Mouse (Mus musculus) embryo, embryonic 10.5 days (tissue): Measurements from ENCODE around the gene Mamld1.
A peak's percentile ranks its signal among the peaks of the same experiment; 100 is the strongest.
"Not testable (repeated sequence)": the region's sequence is repeated elsewhere in the genome, so short reads cannot be mapped to it uniquely, and the experiment has no call there.

Experiments used
- DNase-seq: peaks from one replicate; pipeline ENCODE4 v3.0.0-alpha.2; 2015; ENCODE audit warnings: low spot score

Mamld1 gene

DNA sequence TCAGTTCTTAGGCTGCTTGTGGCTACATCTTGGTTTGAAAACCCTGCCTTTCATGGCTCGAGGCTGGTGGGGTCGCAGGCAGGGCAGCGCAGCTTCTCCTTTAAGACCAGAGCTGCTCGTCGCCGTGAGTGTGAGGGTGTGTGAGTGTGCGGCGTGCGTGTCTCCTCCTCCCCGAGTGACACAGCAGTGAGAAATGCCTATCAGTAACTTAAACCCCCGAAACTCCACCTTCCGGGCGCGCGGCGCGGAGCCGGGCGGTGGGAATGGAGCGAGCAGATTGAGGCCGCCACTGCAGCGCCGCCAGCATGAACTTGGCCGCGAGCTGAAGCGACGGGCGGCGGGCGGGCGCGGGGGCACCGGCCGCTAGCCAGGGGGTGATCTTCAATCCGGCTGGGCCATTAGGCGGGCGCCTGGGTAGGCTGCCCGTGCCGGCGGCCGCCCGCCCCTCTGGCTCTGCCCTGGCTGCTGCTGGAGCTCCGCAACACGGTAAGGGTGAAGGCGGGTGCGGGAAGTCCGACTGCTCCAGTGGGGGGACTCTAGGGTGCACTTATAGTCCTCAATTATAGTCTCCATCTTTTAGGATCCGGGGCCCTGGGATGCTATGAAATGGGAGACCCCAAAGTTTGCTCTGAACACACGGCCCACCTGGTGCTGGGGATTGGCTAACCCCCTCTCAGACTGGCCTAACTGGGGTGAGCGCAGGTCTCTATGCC, at the start of gene Mamld1:
Gene Mamld1 (plus strand): TSS at position 393 of the 713 bp plus-strand sequence.
- DNase-seq = peak; percentile 46

DNA sequence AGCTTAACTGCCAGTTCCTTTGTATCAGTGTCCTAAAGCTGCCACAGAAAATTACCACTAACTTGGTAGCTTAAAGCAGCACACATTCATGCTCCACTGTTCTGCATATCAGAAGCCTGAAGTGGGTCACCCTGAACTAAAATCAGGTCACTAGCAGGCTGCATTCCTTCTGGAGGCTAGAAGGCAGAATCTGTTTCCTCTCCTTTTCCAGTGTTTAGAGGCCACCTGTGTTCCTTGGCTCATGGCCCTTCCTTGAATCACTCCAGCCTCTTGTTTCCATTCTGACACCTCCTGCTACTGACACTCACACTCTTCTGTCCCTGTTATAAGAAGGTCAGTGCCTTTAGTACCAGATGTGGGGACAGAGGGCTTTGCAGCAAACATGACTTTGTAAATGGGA, 25.3 kb upstream of the Mamld1 start:
- DNase-seq = no peak

DNA sequence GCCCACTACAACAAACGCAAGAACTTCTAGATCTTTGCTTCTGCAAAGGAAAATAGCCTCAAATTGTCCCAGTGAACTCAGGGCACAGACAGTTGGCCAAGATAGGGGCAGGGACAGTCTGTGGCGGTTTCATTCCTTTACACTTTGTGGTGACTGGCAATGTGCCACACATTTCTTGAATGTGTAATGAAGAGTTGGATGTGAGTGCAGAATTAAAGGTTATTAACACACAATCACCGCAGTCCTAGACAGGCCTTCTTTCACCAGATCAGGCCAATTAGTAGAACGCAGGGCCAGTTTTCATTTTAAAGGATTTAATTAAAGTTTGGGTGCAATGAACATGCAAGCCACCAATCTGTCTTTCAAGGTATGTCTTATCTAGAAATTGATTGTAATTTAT, 22.0 kb upstream of the Mamld1 start:
- no peak for DNase-seq

DNA sequence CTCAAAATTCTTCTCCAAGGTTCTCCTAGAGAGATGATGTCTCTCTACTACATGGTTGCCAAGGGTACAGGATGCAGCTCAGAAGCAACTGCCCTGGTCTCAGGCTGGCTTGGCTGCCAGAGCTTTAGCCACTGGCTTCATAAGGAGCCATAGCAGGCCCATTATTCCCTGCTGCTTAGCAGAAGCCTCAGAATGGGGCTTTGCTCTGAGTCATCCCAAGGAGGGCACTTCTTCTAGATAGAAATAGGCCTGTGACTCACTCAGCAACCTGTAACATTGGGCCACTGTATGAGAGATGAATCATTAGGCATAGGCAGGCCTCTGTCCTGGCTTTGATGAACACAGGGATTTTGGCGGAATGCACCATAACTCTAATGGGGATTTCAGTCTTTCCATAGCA, 21.1 kb upstream of the Mamld1 start:
- DNase-seq = not testable (repeated sequence)

DNA sequence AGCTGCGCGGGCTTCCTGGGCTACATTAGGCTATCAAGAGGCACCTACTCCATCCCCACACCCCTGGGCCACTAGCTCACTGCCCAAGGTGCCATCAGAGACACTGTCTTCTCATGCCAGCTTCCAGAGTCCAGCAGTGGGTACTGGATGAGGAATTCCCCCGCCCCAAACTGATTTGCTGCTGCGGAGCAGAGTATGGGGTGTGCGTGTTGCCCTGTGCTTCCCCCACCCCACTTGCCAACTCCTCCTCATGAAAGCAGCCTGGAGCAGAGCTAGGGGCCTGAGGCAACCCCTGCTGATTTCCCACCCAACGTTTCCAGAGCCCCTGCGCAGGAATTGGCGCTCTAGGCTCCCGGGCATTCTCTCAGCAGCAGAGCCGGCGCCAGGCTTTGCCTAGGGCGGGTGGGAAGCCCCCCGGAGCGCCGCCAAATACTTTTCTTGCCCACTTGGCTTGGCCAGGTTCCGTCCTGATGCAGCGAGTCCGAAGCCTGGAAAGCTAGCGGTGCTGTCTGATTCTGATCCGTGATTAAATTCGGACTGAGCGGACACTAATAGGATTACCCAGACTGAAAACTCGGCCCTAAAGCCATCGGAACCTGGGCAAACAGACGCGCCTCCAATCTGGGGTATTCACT, 738 bp downstream of the Mamld1 start:
- DNase-seq = peak; percentile 20

DNA sequence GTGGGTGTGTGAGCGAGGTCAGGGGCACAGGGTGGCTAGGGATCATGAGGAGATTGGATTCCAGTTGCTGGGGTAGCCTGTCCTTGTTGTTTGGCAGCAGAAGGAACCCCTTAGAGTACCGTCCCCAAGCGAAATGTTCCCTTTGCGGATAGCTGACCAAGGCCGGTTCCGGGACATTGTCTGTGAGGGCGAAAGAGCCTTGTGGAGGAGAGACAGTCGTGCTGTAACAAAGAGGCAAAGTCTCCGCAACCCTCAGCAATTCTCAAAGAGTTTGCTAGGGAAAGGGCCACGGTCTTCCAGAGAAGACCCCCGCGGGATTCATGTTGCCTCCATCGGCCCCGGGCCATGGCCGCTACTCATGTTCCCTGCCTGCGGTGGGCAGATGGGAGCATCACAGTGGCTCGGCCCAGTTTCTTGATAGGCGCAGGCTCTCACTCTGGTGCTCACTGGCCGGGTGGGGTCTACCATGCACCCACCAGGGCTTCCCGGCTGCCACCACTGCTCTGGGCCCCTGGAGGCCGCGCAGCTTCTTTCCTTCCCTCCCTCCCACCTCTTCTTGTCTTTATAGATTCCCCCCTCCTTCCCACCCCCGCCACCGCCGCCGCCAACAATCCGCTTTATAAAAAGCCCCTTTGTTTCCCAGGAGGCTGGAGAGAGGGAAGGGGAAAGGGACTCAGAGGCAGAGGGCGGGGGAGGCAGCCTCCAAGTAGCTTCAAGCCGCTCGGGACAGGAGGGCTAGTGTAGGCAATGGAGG, 1.5 kb downstream of the Mamld1 start:
- DNase-seq = peak; percentile 43

GRCm38 (mm10) chrX:71052115-71052478, 2.0 kb downstream of the Mamld1 start:
- DNase-seq = peak; percentile 75

GRCm38 (mm10) chrX:71052481-71053216, 2.6 kb downstream of the Mamld1 start:
- DNase-seq = peak; percentile 58

DNA sequence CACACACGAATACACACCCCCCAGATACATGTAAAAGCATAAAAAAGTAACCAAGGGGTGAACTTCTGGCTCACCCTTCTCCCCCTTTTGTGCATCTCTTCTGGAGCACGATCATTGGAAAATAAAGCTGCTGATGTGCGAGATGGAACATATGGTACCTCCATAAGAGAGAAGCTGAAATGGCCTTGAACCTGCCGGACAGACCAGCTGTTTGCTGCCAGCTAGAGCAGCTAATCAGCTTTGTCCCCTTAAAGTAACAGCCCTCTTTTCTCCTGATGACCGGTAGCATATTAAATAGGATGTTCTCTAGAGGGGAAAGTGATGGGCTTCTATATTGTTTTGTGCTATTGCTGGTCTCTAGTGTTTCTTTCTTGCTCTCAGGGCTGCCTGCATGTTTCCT, 3.2 kb downstream of the Mamld1 start:
- peak; percentile 2 for DNase-seq

DNA sequence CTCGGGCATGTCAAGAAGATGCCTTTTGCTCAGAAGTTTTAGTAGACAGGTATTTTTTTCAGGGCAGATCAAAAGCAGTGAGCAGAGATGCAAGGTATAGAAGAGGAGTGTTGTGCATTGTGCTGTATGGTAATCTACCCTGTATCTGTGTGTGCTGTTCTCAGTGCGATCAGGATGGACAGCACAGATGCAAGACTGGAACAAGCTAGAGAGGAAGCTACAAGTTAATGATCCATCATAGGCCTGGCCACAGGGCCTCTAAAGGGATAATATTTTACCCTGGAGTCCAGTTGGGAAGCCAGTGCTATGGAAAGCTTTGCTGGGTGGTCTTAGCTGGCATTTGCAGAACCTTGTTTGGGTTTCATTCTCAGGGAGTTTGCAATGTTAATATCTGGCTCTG, 6.9 kb downstream of the Mamld1 start:
- DNase-seq = no peak

DNA sequence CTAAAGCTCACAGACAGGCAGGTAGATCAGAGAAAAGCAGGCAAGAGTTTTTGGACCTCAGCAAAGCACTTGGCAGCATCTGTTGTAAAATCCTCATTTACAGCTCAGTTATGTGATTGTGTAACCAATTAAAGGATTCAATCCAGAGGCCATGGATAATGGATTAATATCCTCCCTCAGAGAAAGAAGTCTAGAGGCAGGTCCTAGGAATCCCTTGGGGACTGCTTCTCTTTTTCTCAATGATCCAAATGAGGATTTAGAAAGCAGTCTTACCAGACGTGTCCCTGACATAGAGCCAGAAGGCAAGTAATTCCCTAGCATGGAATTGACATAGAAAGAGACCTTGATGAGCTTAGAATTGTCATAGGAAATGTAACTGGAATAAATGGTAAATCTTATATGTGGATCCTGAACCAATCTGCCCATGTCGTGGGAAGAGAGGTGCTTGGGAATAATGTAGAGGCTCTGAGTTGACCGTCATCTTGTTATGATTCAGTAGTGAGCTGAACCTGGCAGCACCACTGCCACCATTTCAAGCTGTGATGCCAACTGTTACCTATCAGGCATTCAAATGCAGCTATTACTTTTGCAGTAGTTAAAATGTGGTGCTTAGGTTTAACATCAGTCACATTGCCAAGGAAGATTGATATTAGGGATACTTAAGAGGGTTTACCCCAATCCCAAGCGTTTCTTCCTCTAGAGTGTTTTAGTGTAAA, 35.2 kb downstream of the Mamld1 start:
- DNase-seq = no peak

DNA sequence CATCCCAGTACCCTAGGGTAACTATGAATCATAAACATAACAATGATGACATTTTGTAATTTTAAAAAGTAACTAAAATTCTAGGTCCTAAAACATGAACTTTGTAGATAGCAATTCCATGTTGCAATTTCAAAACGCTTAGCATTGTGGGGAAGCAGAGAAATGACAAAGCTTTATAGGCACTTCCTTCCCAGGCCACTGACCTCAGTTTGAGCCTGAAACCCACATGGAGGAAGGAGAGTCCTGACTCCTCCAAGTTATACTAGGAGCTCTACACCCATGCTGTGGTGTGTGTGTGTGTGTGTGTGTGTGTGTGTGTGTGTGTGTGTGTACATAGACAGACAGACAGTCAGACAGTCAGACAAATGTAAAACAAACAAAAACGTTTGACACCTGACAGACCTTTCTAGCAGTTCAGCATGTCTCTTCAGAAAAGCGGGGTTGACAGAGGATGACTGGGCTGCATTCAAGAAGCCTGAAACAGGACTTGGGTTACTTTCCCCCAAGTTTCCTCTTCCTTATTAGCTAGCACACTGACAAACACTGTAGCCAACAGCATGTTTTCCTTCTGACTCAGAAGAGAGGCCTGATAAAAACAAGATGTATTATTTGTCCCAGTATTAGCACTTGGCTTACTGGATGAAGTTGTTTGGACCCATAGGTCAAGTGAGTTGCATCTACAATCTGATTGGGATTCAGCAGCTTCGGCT, 37.5 kb downstream of the Mamld1 start:
- DNase-seq = no peak

GRCm38 (mm10) chrX:71088080-71088414, 38.0 kb downstream of the Mamld1 start:
- DNase-seq = peak; percentile 0

DNA sequence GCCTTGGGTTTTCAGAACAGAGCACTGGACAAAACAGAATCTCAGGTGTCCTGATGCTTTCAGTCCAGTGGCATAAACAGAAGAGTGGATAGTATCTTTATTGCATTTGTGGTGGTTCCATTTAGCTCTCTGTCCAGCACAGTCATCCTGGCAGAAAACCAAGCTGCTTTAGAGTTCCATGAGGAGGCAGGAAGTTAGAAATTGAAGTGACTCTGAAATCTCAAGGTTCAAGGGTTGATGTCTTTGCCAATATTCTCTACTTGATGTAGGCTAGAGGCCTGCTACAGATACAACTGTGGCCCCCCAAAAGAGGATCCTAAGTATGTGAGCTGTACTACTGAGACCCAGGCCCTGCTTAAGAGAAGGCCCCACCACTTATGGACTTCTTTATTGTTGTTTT, 55.8 kb downstream of the Mamld1 start:
- DNase-seq = no peak

DNA sequence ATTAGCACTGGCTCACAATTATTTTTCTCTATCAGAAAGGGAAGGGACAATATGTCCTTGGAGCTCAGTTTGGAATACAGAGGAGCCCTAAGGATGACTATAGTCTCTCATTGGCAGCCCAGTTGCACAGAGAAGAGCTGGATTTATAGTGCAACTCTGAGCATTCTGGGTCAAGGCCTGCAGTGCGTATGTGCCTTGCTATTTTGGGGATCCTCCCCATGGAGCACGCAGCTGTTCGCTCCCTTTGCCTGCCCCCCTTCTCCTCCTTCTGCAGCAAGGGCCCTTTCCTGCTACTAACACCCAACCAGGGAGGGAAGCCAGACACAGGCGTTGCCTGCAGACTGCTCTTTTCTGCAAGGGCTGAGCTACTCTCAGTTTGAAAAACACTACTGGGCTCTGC, 56.3 kb downstream of the Mamld1 start:
- no peak for DNase-seq

GRCm38 (mm10) chrX:71108056-71108735, 58.1 kb downstream of the Mamld1 start:
- DNase-seq = no peak

DNA sequence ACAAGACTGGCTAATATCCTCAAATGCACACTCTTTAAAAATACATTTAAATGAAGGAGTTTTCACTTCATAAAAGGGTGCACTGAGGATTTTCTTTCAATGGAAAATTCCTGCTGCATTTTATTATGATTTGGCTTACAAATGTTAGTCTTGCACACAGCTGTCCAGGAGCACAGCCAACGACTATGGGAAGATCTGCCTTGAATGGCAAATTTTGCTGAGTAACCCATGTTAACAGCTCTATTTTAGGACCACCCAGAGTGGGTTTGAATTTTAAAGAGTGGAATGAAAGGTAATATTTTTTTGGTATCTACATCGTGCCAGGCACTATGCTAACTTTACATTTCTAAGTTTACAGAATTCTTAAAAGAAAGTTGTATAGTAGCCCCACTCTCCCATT, 60.3 kb downstream of the Mamld1 start:
- DNase-seq = no peak

GRCm38 (mm10) chrX:71122359-71123293, 72.6 kb downstream of the Mamld1 start:
- no peak for DNase-seq

- no peak for DNase-seq
These were observed 75.0 kb downstream of the Mamld1 start for GRCm38 (mm10) chrX:71125013-71125412.

- DNase-seq = peak; percentile 14
These were observed 81.4 kb downstream of the Mamld1 start for GRCm38 (mm10) chrX:71131464-71131863.
